Mouse (Mus musculus) E14TG2a.4 (cell line): ENCODE measurements around the gene Xrcc4.

Experiments
- CTCF ChIP-seq: conservative IDR thresholded peaks from 2 replicates; pipeline ENCODE4 v1.5.1; 2014; ENCODE audit warnings: low read length
- POU5F1 ChIP-seq: IDR thresholded peaks from 2 replicates; pipeline ENCODE4 v1.6.1; 2014; ENCODE audit warnings: low read length, borderline replicate concordance

- TF ChIP-seq CTCF: no peak
- TF ChIP-seq POU5F1: no peak
These were observed 277.2 kb downstream of the Xrcc4 start for GRCm38 (mm10) chr13:89812169-89812568.
